Mouse (Mus musculus) left cerebral cortex, postnatal 36 days (tissue): ENCODE measurements around the gene Glrx. TPM values are rescaled to one million over a fixed set of nuclear protein-coding genes. Genes with fewer than 3 reads are reported as not detected.
"Not testable (repeated sequence)": the region's sequence is repeated elsewhere in the genome, so short reads cannot be mapped to it uniquely, and the experiment has no call there.

ENCODE experiments used
- DNase-seq, 2 experiments: peaks; one replicate each; pipeline ENCODE4 v3.0.0; 2021 to 2022; ENCODE audit warnings: low spot score in 2 of 2, mixed read lengths in 1 of 2
- intact Hi-C: fragments of 180-260 bp; cut with DNase I; formaldehyde crosslinking; loops from one replicate; pipeline ENCODE4 v1.15.1; 2025
- total RNA-seq, 2 experiments: library from RNA; stranded (reverse); gene quantifications; 2 replicates each; pipeline ENCODE4 v1.2.3; 2021

Gene Glrx
- total RNA-seq, 2 experiments from 2014 or later: 54.1 to 54.9 TPM

GRCm38 (mm10) chr13:75876188-75876587 is 36.5 kb downstream of the Glrx start:
- not testable (repeated sequence) for DNase-seq
- intact Hi-C loops: loop anchor here (5.0 kb wide), 2 partner anchors 34 to 79 kb away; no protein-coding TSS in a partner anchor

GRCm38 (mm10) chr13:75876592-75876991 is 36.9 kb downstream of the Glrx start:
- intact Hi-C loops: loop anchor here (5.0 kb wide), 2 partner anchors 34 to 79 kb away; no protein-coding TSS in a partner anchor

GRCm38 (mm10) chr13:75877907-75878306 is 38.2 kb downstream of the Glrx start:
- intact Hi-C loops: loop anchor here (2.0 to 5.0 kb wide), 3 partner anchors 36 to 651 kb away; no protein-coding TSS in a partner anchor
- DNase-seq: no peak

More at GRCm38 (mm10) chr13:75876592-75876991, 36.9 kb downstream of the Glrx start:
- DNase-seq: no peak

- intact Hi-C loops: loop anchor here (2.0 to 5.0 kb wide), 3 partner anchors 37 to 653 kb away; no protein-coding TSS in a partner anchor
- DNase-seq: no peak
Observed at GRCm38 (mm10) chr13:75879756-75880155, 40.1 kb downstream of the Glrx start.

- intact Hi-C loops: no loop called here
Observed at GRCm38 (mm10) chr13:75880501-75880900, 40.8 kb downstream of the Glrx start.

GRCm38 (mm10) chr13:75883792-75884191 is 44.1 kb downstream of the Glrx start:
- DNase-seq: no peak
- intact Hi-C loops: no loop called here

More at GRCm38 (mm10) chr13:75880501-75880900, 40.8 kb downstream of the Glrx start:
- DNase-seq: no peak

GRCm38 (mm10) chr13:75891868-75892267 is 52.2 kb downstream of the Glrx start:
- intact Hi-C loops: no loop called here
- DNase-seq: no peak

GRCm38 (mm10) chr13:75892291-75892690 is 52.6 kb downstream of the Glrx start:
- intact Hi-C loops: no loop called here
- DNase-seq: no peak

GRCm38 (mm10) chr13:75892876-75893275 is 53.2 kb downstream of the Glrx start:
- intact Hi-C loops: no loop called here
- no peak for DNase-seq

Other genes starting within 250 kb of the Glrx start
- 10 to 100 TPM; 42.6 to 52.3 TPM for gene Ell2, start 133.1 kb upstream of the Glrx start, total RNA-seq
- 10 to 100 TPM; 15.0 to 16.0 TPM for gene Rhobtb3, start 104.1 kb downstream of the Glrx start, total RNA-seq
- gene Spata9, start 127.3 kb downstream of the Glrx start, total RNA-seq: not detected
- gene Rfesd, start 178.9 kb downstream of the Glrx start, total RNA-seq: 10 to 100 TPM; 18.6 to 19.3 TPM
- 1 to 10 TPM; 2.9 to 4.8 TPM for gene Gpr150, start 217.1 kb downstream of the Glrx start, total RNA-seq